Mouse (Mus musculus) lung, embryonic 16.5 days (tissue): Measurements from ENCODE around the gene Zfp174. TPM values are rescaled to one million over a fixed set of nuclear protein-coding genes. Genes with fewer than 3 reads are reported as not detected.

Source experiments
- ATAC-seq: fragments of 200-750 bp; cut with Nextera tagmentation; 2 replicates; pipeline ENCODE4 v1.8.0; 2017; ENCODE audit warnings: low read depth, mild to moderate bottlenecking, moderate library complexity
- H3K27ac ChIP-seq: fragments of 300-500 bp; sonication (generic); 2 replicates; pipeline ENCODE4 v1.5.1; 2014; ENCODE audit warnings: mild to moderate bottlenecking, control low read depth, low read length
- H3K27me3 ChIP-seq: fragments of 300-500 bp; sonication (generic); 2 replicates; pipeline ENCODE4 v1.6.1; 2014; ENCODE audit warnings: low read depth, low read length, mixed read lengths; ENCODE audit not compliant: control insufficient read depth, insufficient read depth
- H3K36me3 ChIP-seq: fragments of 300-500 bp; sonication (generic); 2 replicates; pipeline ENCODE4 v1.6.1; 2014; ENCODE audit warnings: low read length; ENCODE audit not compliant: control insufficient read depth, insufficient read depth
- H3K4me1 ChIP-seq: fragments of 300-500 bp; sonication (generic); replicated peaks from 2 replicates; pipeline ENCODE4 v1.6.1; 2014; ENCODE audit warnings: low read length, mixed read lengths; ENCODE audit not compliant: control insufficient read depth, insufficient read depth
- H3K4me2 ChIP-seq: fragments of 300-500 bp; sonication (generic); 2 replicates; pipeline ENCODE4 v1.6.1; 2014; ENCODE audit warnings: low read depth, low read length, control low read depth
- H3K4me3 ChIP-seq: fragments of 300-500 bp; sonication (generic); 2 replicates; pipeline ENCODE4 v1.5.1; 2014; ENCODE audit warnings: mild to moderate bottlenecking, low read length, control low read depth
- H3K9ac ChIP-seq: fragments of 300-500 bp; sonication (generic); 2 replicates; pipeline ENCODE4 v1.6.1; 2014; ENCODE audit warnings: low read length, control low read depth
- H3K9me3 ChIP-seq: fragments of 300-500 bp; sonication (generic); 2 replicates; pipeline ENCODE4 v1.6.1; 2016; ENCODE audit warnings: low read length; ENCODE audit not compliant: control insufficient read depth
- WGBS: fragments of 180-500 bp; shearing (Covaris S2); extraction: QIAGEN DNeasy Blood & Tissue Kit; methylation state at CpG from one replicate; pipeline ENCODE4 v1.1.7; 2014; 5-methylcytosine and 5-hydroxymethylcytosine counted together
- polyA plus RNA-seq: library from polyadenylated mRNA; unstranded; fragments of >200 nt; fragmentation: Nextera tagmentation; extraction: Ambion mirVana; gene quantifications from 2 replicates; pipeline ENCODE4 v1.2.1, GENCODE M21; 2015

Zfp174 gene
- polyA plus RNA-seq, 1 experiment from 2014 or later, result 1.3 TPM

- no peak; the same call in 1 of the 2 replicates for ATAC-seq
- 2% methylated on average over 16 of the region's 16 CpGs for WGBS
- H3K27ac ChIP-seq, result peak overlapping the region; percentile 73
These were observed 24.7 kb downstream of the Zfp174 start for GRCm38 (mm10) chr16:3871815-3872214.

GRCm38 (mm10) chr16:3872216-3873047, 25.4 kb downstream of the Zfp174 start, which contains the start of gene Naa60:
Gene Naa60 (plus strand): TSS chr16:3872375.
- Histone ChIP-seq H3K4me1 (peaks cover 7% of the 10 kb centered on the region; the same call in 1 of the 2 replicates), H3K9ac (peak within 1 kb of the TSS; percentile 79), H3K36me3 (peaks cover 3% of the 10 kb centered on the region; the same call in 1 of the 2 replicates), H3K4me3 (peak within 1 kb of the TSS; percentile 75), H3K27me3 (no peaks in the 10 kb centered on the region), H3K27ac (peak within 1 kb of the TSS; percentile 73), H3K9me3 (no peaks in the 10 kb centered on the region), H3K4me2 (peak within 1 kb of the TSS; percentile 93)
- 4% methylated on average over 47 of the region's 47 CpGs for WGBS
- ATAC-seq, result peak; percentile 99

More at GRCm38 (mm10) chr16:3871815-3872214, 24.7 kb downstream of the Zfp174 start:
- Histone ChIP-seq H3K36me3 (peaks cover 3% of the 10 kb centered on the region; the same call in 1 of the 2 replicates), H3K4me3 (peak overlapping the region; percentile 75), H3K9ac (peak overlapping the region; percentile 79), H3K4me1 (peaks cover 7% of the 10 kb centered on the region; the same call in 1 of the 2 replicates), H3K4me2 (peak overlapping the region; percentile 93), H3K9me3 (no peaks in the 10 kb centered on the region), H3K27me3 (no peaks in the 10 kb centered on the region)

- H3K9me3 ChIP-seq, result no peaks in the 10 kb centered on the region
- no peak overlapping the region for H3K4me2 ChIP-seq
- H3K9ac ChIP-seq, result no peak overlapping the region
- 95% methylated on average over 4 of the region's 4 CpGs for WGBS
- peaks cover 6% of the 10 kb centered on the region; the same call in 1 of the 2 replicates for H3K4me1 ChIP-seq
- H3K27ac ChIP-seq, result no peak overlapping the region
- no peak for ATAC-seq
- H3K4me3 ChIP-seq, result no peak overlapping the region
- no peaks in the 10 kb centered on the region for H3K27me3 ChIP-seq
- 0 out of 2 replicates have a peak, but pooled peaks cover 2% of the 10 kb centered on the region for H3K36me3 ChIP-seq
These were observed 29.3 kb downstream of the Zfp174 start for GRCm38 (mm10) chr16:3876346-3876745.

GRCm38 (mm10) chr16:3884201-3885064, 37.4 kb downstream of the Zfp174 start, which contains the start of the genes Zfp597 and Gm20695:
Gene Zfp597 (minus strand): TSS chr16:3884561.
Gene Gm20695 (plus strand): TSS chr16:3884648.
- peak; percentile 99 for ATAC-seq

GRCm38 (mm10) chr16:3885065-3885670, 38.1 kb downstream of the Zfp174 start:
- Histone ChIP-seq H3K36me3 (peaks cover 2% of the 10 kb centered on the region; the same call in 1 of the 2 replicates), H3K27ac (peak overlapping the region; percentile 79), H3K9me3 (no peaks in the 10 kb centered on the region), H3K4me1 (peaks cover 9% of the 10 kb centered on the region), H3K4me3 (peak overlapping the region; percentile 89), H3K27me3 (no peaks in the 10 kb centered on the region), H3K4me2 (peak overlapping the region; percentile 53), H3K9ac (peak overlapping the region; percentile 92)
- under 1% methylated on average over 10 of the region's 10 CpGs for WGBS
- peak; percentile 4; the same call in 1 of the 2 replicates for ATAC-seq

More at GRCm38 (mm10) chr16:3884201-3885064, 37.4 kb downstream of the Zfp174 start, which contains the start of the genes Zfp597 and Gm20695:
- Histone ChIP-seq H3K36me3 (peaks cover 4% of the 10 kb centered on the region; the same call in 1 of the 2 replicates), H3K4me1 (peaks cover 9% of the 10 kb centered on the region), H3K9me3 (no peaks in the 10 kb centered on the region), H3K9ac (peak within 1 kb of the TSS; percentile 92), H3K4me2 (peak within 1 kb of the TSS; percentile 72), H3K4me3 (peak within 1 kb of the TSS; percentile 89), H3K27ac (peak within 1 kb of the TSS; percentile 95), H3K27me3 (no peaks in the 10 kb centered on the region)
- under 1% methylated on average over 83 of the region's 88 CpGs for WGBS

- Histone ChIP-seq H3K4me1 (no peaks in the 10 kb centered on the region; the same call in 1 of the 2 replicates), H3K27me3 (no peaks in the 10 kb centered on the region)
- 90% methylated on average over 14 of the region's 14 CpGs for WGBS
These were observed 44.7 kb downstream of the Zfp174 start for GRCm38 (mm10) chr16:3891621-3892295.

GRCm38 (mm10) chr16:3893739-3894138, 46.7 kb downstream of the Zfp174 start:
- no peak for ATAC-seq
- Histone ChIP-seq H3K9ac (no peak overlapping the region), H3K4me1 (no peaks in the 10 kb centered on the region; the same call in 1 of the 2 replicates), H3K27me3 (no peaks in the 10 kb centered on the region), H3K4me2 (no peak overlapping the region), H3K9me3 (no peaks in the 10 kb centered on the region), H3K36me3 (peaks cover 10% of the 10 kb centered on the region; the same call in 1 of the 2 replicates), H3K27ac (no peak overlapping the region), H3K4me3 (no peak overlapping the region)
- 69% methylated on average over 3 of the region's 3 CpGs for WGBS

More at GRCm38 (mm10) chr16:3891621-3892295, 44.7 kb downstream of the Zfp174 start:
- Histone ChIP-seq H3K4me2 (no peak overlapping the region), H3K9ac (no peak overlapping the region), H3K9me3 (no peaks in the 10 kb centered on the region), H3K36me3 (peaks cover 2% of the 10 kb centered on the region; the same call in 1 of the 2 replicates), H3K4me3 (no peak overlapping the region), H3K27ac (no peak overlapping the region)
- ATAC-seq, result no peak
